Mouse (Mus musculus) C2C12 (cell line): ENCODE results near the gene Tmem127. TPM values are rescaled to one million over a fixed set of nuclear protein-coding genes. Genes with fewer than 3 reads are reported as not detected.

Experiments used
- H3K27me3 ChIP-seq: one replicate; pipeline ENCODE4 v1.6.1; 2011; ENCODE audit not compliant: control insufficient read depth, insufficient read depth, insufficient read length
- H3K36me3 ChIP-seq: one replicate; pipeline ENCODE4 v1.6.1; 2011; ENCODE audit not compliant: control insufficient read depth, insufficient read depth
- H3K4me3 ChIP-seq: one replicate; pipeline ENCODE4 v1.5.1; 2011; ENCODE audit warnings: mild to moderate bottlenecking, control low read depth; ENCODE audit not compliant: poor library complexity, insufficient read depth, severe bottlenecking
- H3K79me2 ChIP-seq: one replicate; pipeline ENCODE4 v1.6.1; 2011; ENCODE audit not compliant: control insufficient read depth, insufficient read depth
- H3K79me3 ChIP-seq: one replicate; pipeline ENCODE4 v1.6.1; 2011; ENCODE audit warnings: low read depth, control low read depth
- H3ac ChIP-seq: one replicate; pipeline ENCODE3; 2011; ENCODE audit warnings: low read depth; ENCODE audit not compliant: control insufficient read depth, insufficient read length
- CEBPB ChIP-seq: IDR thresholded peaks from one replicate; pipeline ENCODE4 v1.6.1; 2011; ENCODE audit warnings: low read depth, mild to moderate bottlenecking, control low read depth, moderate library complexity
- CTCF ChIP-seq: IDR thresholded peaks from one replicate; pipeline ENCODE4 v1.5.1; 2011; ENCODE audit not compliant: control insufficient read depth, insufficient read depth, insufficient read length
- FOSL1 ChIP-seq: IDR thresholded peaks from one replicate; pipeline ENCODE4 v1.8.0; 2011; ENCODE audit warnings: mild to moderate bottlenecking, low read length; ENCODE audit not compliant: poor library complexity, insufficient read depth, severe bottlenecking
- MAX ChIP-seq: IDR thresholded peaks from one replicate; pipeline ENCODE4 v1.6.1; 2011; ENCODE audit warnings: mild to moderate bottlenecking, control low read depth
- MYOD1 ChIP-seq: IDR thresholded peaks from one replicate; pipeline ENCODE4 v1.6.1; 2011; ENCODE audit warnings: low read depth; ENCODE audit not compliant: control insufficient read depth, insufficient read length
- MYOG ChIP-seq: IDR thresholded peaks from one replicate; pipeline ENCODE4 v1.6.1; 2011; ENCODE audit not compliant: control insufficient read depth, insufficient read length; ENCODE audit errors: extremely low read depth
- USF1 ChIP-seq: IDR thresholded peaks from one replicate; pipeline ENCODE4 v1.6.1; 2011; ENCODE audit warnings: low read depth, mild to moderate bottlenecking, control low read depth, moderate library complexity
- polyA plus RNA-seq: library from polyadenylated mRNA; unstranded; fragments of >200 nt; fragmentation: generic; extraction: Trizol; gene quantifications from one replicate; pipeline ENCODE4 v1.2.1, GENCODE M21; 2012; ENCODE audit warnings: missing spikeins

The Tmem127 gene
- polyA plus RNA-seq, 1 experiment: 16.8 TPM

- no peaks in the 10 kb centered on the region for H3K27me3 ChIP-seq
- no peak overlapping the region for H3K4me3 ChIP-seq
- peaks cover 20% of the 10 kb centered on the region for H3K36me3 ChIP-seq
- TF ChIP-seq MYOG (no peak), CTCF (no peak), USF1 (no peak), MYOD1 (no peak), MAX (no peak), FOSL1 (no peak), CEBPB (no peak)
- H3K79me2 ChIP-seq: peaks cover 30% of the 10 kb centered on the region
- H3ac ChIP-seq: no peak overlapping the region
- no peaks in the 10 kb centered on the region for H3K79me3 ChIP-seq
These were observed 7.6 kb downstream of the Tmem127 start for GRCm38 (mm10) chr2:127255294-127255693.

DNA sequence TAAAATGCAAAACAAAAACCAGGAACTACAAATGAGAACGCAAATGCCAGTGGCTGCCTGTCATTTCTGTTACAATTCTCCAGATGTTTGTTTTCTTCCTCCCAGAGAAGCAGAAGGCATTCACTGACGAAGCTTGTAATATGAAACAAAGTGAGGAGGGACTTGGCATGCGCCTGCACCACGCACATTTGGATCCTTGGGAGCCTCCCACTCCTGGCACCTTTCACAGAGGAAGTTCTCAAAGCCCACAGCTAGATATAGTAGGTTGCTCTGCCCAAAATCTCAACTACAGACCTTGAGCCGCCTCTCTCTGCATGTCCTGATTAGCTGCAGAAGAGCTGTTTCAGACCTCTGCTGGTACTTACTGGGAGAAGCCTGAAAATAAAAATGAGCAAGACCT, 11.6 kb downstream of the Tmem127 start:
- Histone ChIP-seq H3K79me3 (no peaks in the 10 kb centered on the region), H3ac (no peak overlapping the region), H3K27me3 (no peaks in the 10 kb centered on the region), H3K36me3 (peaks cover 20% of the 10 kb centered on the region), H3K79me2 (no peaks in the 10 kb centered on the region), H3K4me3 (no peak overlapping the region)
- TF ChIP-seq CEBPB: no peak
- TF ChIP-seq FOSL1: no peak
- no peak for TF ChIP-seq CTCF
- TF ChIP-seq MAX: no peak
- TF ChIP-seq USF1: no peak
- TF ChIP-seq MYOG: no peak
- TF ChIP-seq MYOD1: no peak

- no peak overlapping the region for H3K4me3 ChIP-seq
- peaks cover 17% of the 10 kb centered on the region for H3K36me3 ChIP-seq
- no peak for TF ChIP-seq CEBPB
- TF ChIP-seq USF1: no peak
- TF ChIP-seq MAX: no peak
- TF ChIP-seq FOSL1: no peak
- H3K79me2 ChIP-seq: no peaks in the 10 kb centered on the region
- no peaks in the 10 kb centered on the region for H3K27me3 ChIP-seq
- H3ac ChIP-seq: no peak overlapping the region
- no peaks in the 10 kb centered on the region for H3K79me3 ChIP-seq
These were observed 14.8 kb downstream of the Tmem127 start for GRCm38 (mm10) chr2:127262480-127262879.

DNA sequence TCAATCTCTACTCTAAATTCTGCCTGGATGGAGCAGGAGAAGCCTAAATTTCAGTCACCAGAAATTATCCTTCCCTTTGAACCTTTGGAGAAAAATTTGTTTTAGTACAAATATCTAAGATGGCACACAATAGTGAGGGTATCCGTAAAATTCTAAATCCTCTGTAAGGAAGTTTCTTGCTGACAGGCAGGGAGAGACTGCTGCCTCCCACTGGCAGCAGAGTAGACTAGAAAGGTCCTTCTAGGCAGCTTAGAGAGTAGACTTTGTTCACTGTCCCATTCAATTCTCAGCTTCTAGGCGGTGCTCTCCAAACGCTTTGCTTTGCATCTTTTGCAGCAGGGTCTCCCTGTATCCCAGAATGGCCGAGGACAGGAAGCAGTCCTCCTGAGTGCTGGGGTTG, 20.1 kb downstream of the Tmem127 start:
- H3ac ChIP-seq: no peak overlapping the region
- TF ChIP-seq CEBPB (no peak), MAX (no peak), MYOD1 (no peak), MYOG (no peak), FOSL1 (no peak), CTCF (no peak)
- H3K4me3 ChIP-seq: no peak overlapping the region

DNA sequence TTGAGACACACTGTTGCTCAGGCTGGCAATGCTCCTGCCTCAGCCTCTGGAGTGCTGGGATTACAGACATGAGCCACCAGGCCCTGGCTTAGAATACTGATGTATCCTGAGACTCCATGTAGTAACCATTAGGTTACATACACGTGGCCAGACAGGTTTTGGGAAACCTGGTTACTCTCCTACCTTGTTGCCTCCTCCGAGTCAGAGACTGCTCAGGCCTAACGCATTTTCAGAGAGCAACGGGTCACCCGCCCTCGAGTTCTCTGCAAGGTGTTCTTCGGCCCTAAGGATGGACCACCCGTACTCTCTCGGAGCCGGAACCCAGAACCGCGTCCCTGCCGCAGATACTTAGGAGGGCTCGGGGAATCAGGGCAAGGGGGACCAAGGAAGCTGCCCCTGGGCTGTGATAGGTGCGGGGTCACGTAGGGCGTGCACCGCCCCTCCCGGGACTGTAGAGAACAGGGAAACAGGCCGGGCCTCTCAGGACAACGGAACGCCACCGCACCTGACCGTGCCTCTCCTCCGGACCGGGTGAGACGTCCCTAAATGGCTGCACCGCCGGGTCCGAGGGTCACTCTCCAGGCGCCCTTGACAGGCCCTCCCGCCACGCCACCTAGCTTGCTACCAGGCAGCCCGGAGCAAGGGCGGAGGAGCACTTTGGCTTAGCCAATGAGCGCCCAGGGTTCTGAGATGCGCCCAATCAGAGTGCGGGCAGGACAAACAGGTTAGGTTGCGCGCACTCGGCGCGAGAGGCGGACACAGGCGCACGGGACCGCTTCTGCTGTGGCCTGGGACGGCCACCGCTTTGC, 22.0 kb downstream of the Tmem127 start, which contains the start of gene Stard7:
Stard7 (plus strand) TSS at position 728 of the 809 bp plus-strand sequence.
- peak within 1 kb of the TSS; percentile 87 for H3ac ChIP-seq
- H3K27me3 ChIP-seq: no peaks in the 10 kb centered on the region
- peaks cover 49% of the 10 kb centered on the region for H3K79me2 ChIP-seq
- peaks cover 5% of the 10 kb centered on the region for H3K36me3 ChIP-seq
- peak within 1 kb of the TSS; percentile 92 for H3K4me3 ChIP-seq
- peaks cover 35% of the 10 kb centered on the region for H3K79me3 ChIP-seq
- TF ChIP-seq USF1: no peak
- TF ChIP-seq CEBPB: no peak
- TF ChIP-seq CTCF: no peak
- TF ChIP-seq FOSL1: no peak
- no peak for TF ChIP-seq MYOG
- TF ChIP-seq MAX: no peak
- TF ChIP-seq MYOD1: no peak

More for the DNA sequence above, 20.1 kb downstream of the Tmem127 start:
- peaks cover 3% of the 10 kb centered on the region for H3K36me3 ChIP-seq
- no peaks in the 10 kb centered on the region for H3K27me3 ChIP-seq
- peaks cover 18% of the 10 kb centered on the region for H3K79me3 ChIP-seq
- H3K79me2 ChIP-seq: peaks cover 31% of the 10 kb centered on the region

DNA sequence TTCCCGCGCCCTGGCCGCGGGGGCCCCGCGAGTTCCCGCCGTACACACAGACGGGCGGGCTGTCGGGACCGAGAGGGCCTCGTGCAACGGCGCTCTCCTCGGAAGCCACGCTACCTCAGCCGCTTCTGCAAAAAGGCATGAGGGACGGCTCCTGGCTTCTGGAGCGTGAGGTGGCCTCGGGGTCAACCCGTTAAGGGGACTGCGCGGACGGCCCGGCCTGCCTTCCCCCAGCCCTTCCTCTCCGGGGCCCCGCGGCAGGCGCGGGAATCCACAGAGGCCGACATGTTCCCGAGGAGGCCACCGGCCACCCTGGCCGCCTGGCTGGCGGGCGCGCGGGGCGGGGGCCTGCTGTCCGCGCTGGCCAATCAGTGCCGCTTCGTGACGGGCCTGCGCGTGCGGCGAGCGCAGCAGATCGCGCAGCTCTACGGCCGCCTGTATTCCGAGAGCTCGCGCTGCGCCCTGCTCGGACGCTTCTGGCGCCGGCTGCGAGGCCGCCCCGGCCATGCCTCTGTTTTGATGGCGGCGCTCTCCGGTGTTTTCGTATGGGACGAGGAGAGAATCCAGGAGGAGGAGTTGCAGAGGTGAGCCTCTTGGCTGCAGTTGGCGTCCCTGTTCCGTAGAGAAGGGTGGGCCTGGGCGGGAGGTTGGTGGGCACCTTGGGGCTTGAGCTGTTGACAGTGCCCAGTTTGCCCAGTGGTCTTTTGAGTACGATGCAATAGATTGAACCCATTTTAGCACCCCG, 22.8 kb downstream of the Tmem127 start:
- Histone ChIP-seq H3K79me3 (peaks cover 42% of the 10 kb centered on the region), H3ac (peak overlapping the region; percentile 87), H3K79me2 (peaks cover 57% of the 10 kb centered on the region), H3K4me3 (peak overlapping the region; percentile 92), H3K27me3 (no peaks in the 10 kb centered on the region), H3K36me3 (peaks cover 5% of the 10 kb centered on the region)
- peak; percentile 68 for TF ChIP-seq MAX
- no peak for TF ChIP-seq FOSL1
